Mouse (Mus musculus) macrophage (primary cell): ENCODE results near the gene Lbhd2. TPM values are rescaled to one million over a fixed set of nuclear protein-coding genes. Genes with fewer than 3 reads are reported as not detected.

Experiments used
- H3K27ac ChIP-seq: fragments of 350-480 bp; formaldehyde crosslinking; 2 replicates; pipeline ENCODE4 v1.9.0; 2021
- H3K36me3 ChIP-seq: fragments of 350-480 bp; formaldehyde crosslinking; 2 replicates; pipeline ENCODE4 v1.9.0; 2021; ENCODE audit errors: inconsistent target
- H3K4me3 ChIP-seq: fragments of 350-480 bp; formaldehyde crosslinking; 2 replicates; pipeline ENCODE4 v1.9.0; 2021; ENCODE audit errors: inconsistent target
- H3K79me2 ChIP-seq: fragments of 350-480 bp; formaldehyde crosslinking; 2 replicates; pipeline ENCODE4 v1.9.0; 2021; ENCODE audit errors: inconsistent target
- WGBS: methylation state at CpG from one replicate; pipeline ENCODE4 v1.1.7; 2026; ENCODE audit warnings: inconsistent platforms; ENCODE audit not compliant: missing documents; 5-methylcytosine and 5-hydroxymethylcytosine counted together
- polyA plus RNA-seq: library from polyadenylated mRNA; stranded (reverse); fragments of 250-400 nt; gene quantifications from 3 replicates; pipeline ENCODE4 v1.2.4, GENCODE M21; 2018; ENCODE audit warnings: inconsistent platforms

Gene Lbhd2
- polyA plus RNA-seq, 1 experiment from 2014 or later, result not detected

- Histone ChIP-seq H3K36me3 (no peaks in the 10 kb centered on the region), H3K79me2 (no peaks in the 10 kb centered on the region), H3K4me3 (no peak overlapping the region), H3K27ac (peak overlapping the region; percentile 95; the same call in 1 of the 2 replicates)
- 25% methylated on average over 4 of the region's 4 CpGs for WGBS
These were observed 25.5 kb downstream of the Lbhd2 start for GRCm38 (mm10) chr12:111432097-111432496.

GRCm38 (mm10) chr12:111432751-111433331 lies 26.2 kb downstream of the Lbhd2 start:
- Histone ChIP-seq H3K79me2 (no peaks in the 10 kb centered on the region), H3K27ac (0 out of 2 replicates have a peak overlapping the region, but pooled peaks have one; percentile 95), H3K36me3 (no peaks in the 10 kb centered on the region), H3K4me3 (no peak overlapping the region)
- 43% methylated on average over 4 of the region's 5 CpGs for WGBS

DNA sequence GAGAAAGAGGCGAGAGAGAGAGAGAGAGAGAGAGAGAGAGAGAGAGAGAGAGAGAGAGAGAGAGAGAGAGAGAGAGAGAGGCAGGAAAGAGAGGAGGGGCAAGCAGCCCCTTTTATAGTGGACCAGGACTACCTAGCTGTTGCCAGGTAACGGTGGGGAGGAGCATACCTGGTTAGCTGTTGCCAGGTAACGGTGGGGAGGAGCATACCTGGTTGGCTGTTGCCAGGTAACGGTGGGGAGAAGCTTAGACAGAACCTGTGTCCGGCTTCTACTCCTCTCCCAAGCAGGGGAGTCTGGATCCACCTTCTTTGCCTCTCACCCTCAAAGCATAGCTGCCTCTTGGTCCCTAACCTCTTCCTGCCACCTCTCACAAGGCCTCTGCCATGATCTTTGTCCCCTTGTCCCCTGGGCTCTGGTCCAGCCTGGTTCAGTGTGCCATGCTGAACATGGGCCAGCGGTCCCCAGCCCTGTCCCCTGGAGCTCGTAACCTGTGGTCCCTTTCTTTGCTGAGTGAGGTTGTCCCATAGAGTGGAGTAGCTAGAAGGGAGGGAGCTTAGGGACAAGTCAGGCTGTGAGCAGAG lies 27.6 kb downstream of the Lbhd2 start:
- Histone ChIP-seq H3K4me3 (no peak overlapping the region), H3K36me3 (no peaks in the 10 kb centered on the region), H3K79me2 (no peaks in the 10 kb centered on the region), H3K27ac (no peak overlapping the region)
- WGBS, result 95% methylated on average over 6 of the region's 7 CpGs

GRCm38 (mm10) chr12:111434745-111435327 lies 28.2 kb downstream of the Lbhd2 start:
- Histone ChIP-seq H3K79me2 (no peaks in the 10 kb centered on the region), H3K4me3 (no peak overlapping the region), H3K27ac (peak overlapping the region; percentile 98), H3K36me3 (no peaks in the 10 kb centered on the region)
- 83% methylated on average over 6 of the region's 8 CpGs for WGBS

DNA sequence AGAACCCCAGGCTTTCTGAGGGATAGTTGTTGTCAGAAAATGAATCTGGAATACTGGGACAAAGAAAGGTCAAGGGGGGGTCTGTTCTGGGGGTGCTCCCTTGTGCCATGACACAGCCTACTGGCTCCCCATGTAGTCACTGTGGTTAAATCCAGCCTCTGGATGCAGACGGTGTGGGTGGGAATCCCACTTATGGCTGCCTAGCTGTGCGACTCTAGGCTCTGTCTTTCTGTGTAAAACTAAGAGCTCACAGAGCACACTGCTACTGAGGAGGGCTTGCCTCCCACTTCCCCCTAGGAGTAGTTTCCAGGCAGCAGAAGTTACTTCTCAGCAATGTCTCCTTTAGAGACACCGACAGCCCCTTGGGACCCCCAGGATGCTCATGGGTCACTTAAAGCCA lies 29.6 kb downstream of the Lbhd2 start:
- peak overlapping the region; percentile 98 for H3K27ac ChIP-seq
- H3K36me3 ChIP-seq, result no peaks in the 10 kb centered on the region
- H3K4me3 ChIP-seq, result no peak overlapping the region
- H3K79me2 ChIP-seq, result no peaks in the 10 kb centered on the region
- 58% methylated on average over 3 of the region's 3 CpGs for WGBS

- peak overlapping the region; percentile 98 for H3K27ac ChIP-seq
- 22% methylated on average over 8 of the region's 8 CpGs for WGBS
These were observed 30.0 kb downstream of the Lbhd2 start for GRCm38 (mm10) chr12:111436640-111437039.

GRCm38 (mm10) chr12:111437222-111437900 lies 30.8 kb downstream of the Lbhd2 start:
- Histone ChIP-seq H3K27ac (peak overlapping the region; percentile 98), H3K36me3 (no peaks in the 10 kb centered on the region), H3K79me2 (no peaks in the 10 kb centered on the region; the same call in 1 of the 2 replicates), H3K4me3 (no peak overlapping the region)
- 4% methylated on average over 5 of the region's 5 CpGs for WGBS

More at GRCm38 (mm10) chr12:111436640-111437039, 30.0 kb downstream of the Lbhd2 start:
- no peaks in the 10 kb centered on the region for H3K36me3 ChIP-seq
- H3K79me2 ChIP-seq, result no peaks in the 10 kb centered on the region
- H3K4me3 ChIP-seq, result no peak overlapping the region

GRCm38 (mm10) chr12:111438850-111439249 lies 32.2 kb downstream of the Lbhd2 start:
- Histone ChIP-seq H3K36me3 (no peaks in the 10 kb centered on the region), H3K27ac (peak overlapping the region; percentile 98), H3K79me2 (peaks cover 15% of the 10 kb centered on the region), H3K4me3 (no peak overlapping the region)
- WGBS, result 96% methylated on average over 6 of the region's 6 CpGs

DNA sequence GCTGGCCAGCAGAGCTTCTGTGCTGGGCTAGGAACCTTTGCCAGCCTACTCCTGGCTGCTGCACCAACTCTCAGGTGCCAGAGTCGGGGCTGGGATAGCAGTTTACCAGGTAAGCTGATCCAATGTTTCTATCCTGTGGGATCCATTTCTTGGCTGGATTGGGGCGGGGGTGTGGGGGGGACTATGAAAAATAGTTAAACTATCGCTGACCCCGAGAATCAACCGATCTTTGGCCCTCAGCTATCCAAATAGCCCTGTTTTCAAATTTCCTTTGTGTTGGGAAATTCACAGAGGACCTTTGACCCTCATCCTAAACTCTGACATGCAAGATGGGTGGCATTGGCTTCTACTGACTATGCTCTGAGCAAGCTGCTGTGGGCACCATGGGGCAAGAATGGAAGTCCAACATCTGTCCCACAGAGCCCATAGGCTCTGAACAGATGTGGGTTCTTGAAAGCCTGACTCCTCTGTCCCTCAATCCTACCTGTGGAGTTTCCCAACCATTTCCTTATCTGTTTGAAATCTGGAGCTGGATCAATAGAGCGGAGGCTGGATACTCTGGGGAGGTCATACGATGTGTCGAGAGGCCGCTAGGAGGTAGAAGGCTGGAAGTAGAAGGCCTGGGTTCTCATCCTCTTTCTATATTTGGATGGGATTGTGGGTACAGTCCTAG lies 34.2 kb downstream of the Lbhd2 start:
- no peaks in the 10 kb centered on the region; the same call in 1 of the 2 replicates for H3K36me3 ChIP-seq
- WGBS, result 94% methylated on average over 9 of the region's 9 CpGs
- H3K4me3 ChIP-seq, result no peak overlapping the region
- H3K27ac ChIP-seq, result peak overlapping the region; percentile 81
- H3K79me2 ChIP-seq, result peaks cover 33% of the 10 kb centered on the region

- WGBS, result 34% methylated on average over 3 of the region's 3 CpGs
- peak overlapping the region; percentile 81 for H3K27ac ChIP-seq
These were observed 34.9 kb downstream of the Lbhd2 start for GRCm38 (mm10) chr12:111441523-111441922.

GRCm38 (mm10) chr12:111442309-111443010 lies 35.9 kb downstream of the Lbhd2 start, which contains the start of gene Tnfaip2:
Gene Tnfaip2, plus strand, starts transcription at chr12:111442469.
- Histone ChIP-seq H3K79me2 (peaks cover 49% of the 10 kb centered on the region), H3K27ac (peak within 1 kb of the TSS; percentile 91), H3K36me3 (peaks cover 9% of the 10 kb centered on the region; the same call in 1 of the 2 replicates), H3K4me3 (peak within 1 kb of the TSS; percentile 94)
- WGBS, result under 1% methylated on average over 48 of the region's 48 CpGs

More at GRCm38 (mm10) chr12:111441523-111441922, 34.9 kb downstream of the Lbhd2 start:
- Histone ChIP-seq H3K4me3 (no peak overlapping the region), H3K79me2 (peaks cover 40% of the 10 kb centered on the region), H3K36me3 (peaks cover 6% of the 10 kb centered on the region; the same call in 1 of the 2 replicates)

DNA sequence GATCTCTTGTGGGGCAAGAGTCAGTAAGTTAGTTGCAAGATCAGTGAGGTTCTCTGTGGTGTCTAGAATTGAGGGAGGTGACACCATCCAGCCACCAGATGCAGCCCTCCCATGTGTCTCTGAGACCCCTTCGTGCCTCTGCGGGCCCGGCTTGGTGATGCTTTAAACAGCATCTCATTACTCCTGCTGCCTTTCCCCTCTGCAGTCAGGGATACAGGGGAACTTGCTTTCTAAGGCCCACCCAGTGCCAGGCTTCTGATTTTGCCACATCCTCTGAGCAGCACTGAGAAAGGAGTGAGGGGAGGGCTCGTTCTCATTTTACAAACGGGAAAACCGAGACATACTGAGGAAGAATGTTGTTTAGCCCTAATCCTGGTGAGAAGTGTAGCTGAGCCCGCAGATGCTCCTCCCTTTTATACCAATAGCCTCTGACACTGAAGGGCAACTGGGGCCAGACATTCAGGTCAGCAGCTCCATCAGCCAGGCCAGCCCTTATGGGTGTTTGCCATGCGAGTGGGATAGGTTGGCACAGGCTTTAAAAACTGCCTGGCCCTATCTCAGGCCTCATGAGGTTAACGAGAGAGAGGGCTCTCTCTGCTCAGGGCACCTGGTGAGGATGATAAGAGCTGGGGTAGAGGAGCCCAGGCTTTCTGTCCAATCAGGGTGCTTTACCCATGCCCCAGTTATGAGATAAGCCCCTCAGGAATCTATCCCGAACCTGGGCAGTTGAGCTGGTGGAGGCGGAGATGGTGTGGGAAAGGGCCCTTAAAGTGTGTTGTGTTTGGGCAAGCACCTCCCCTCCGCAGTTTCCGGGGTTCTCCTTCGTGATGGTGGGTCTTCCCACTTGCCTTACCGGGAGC lies 36.6 kb downstream of the Lbhd2 start:
- Histone ChIP-seq H3K36me3 (peaks cover 17% of the 10 kb centered on the region; the same call in 1 of the 2 replicates), H3K4me3 (peak overlapping the region; percentile 94), H3K27ac (peak overlapping the region; percentile 91), H3K79me2 (peaks cover 57% of the 10 kb centered on the region)
- 30% methylated on average over 14 of the region's 15 CpGs for WGBS
